Mouse (Mus musculus) heart, postnatal 36 days (tissue): ENCODE measurements at regions not wholly inside any gene's neighbourhood (a gene's known extent, or its start where the extent isn't known, plus 50 kb on each side); places are given as distances from the start of the nearest gene placed in this dataset.

Experiments used
- DNase-seq, 2 experiments: peaks; one replicate each; pipeline ENCODE4 v3.0.0; 2021 to 2022
- intact Hi-C: fragments of 180-260 bp; cut with DNase I; formaldehyde crosslinking; loops from one replicate; pipeline ENCODE4 v1.15.1; 2025

GRCm38 (mm10) chr3:148662888-148663477 lies 327.4 kb downstream of the Adgrl2 start:
- intact Hi-C loops = no loop called here
- DNase-seq = no peak

- intact Hi-C loops = no loop called here
- no peak for DNase-seq
These were observed 331.3 kb downstream of the Adgrl2 start for GRCm38 (mm10) chr3:148659024-148659423.

GRCm38 (mm10) chr3:148658368-148658767 lies 332.0 kb downstream of the Adgrl2 start:
- intact Hi-C loops = no loop called here
- DNase-seq = no peak

GRCm38 (mm10) chr3:148656187-148656586 lies 334.2 kb downstream of the Adgrl2 start:
- intact Hi-C loops = no loop called here

GRCm38 (mm10) chr3:148650241-148650640 lies 340.1 kb downstream of the Adgrl2 start:
- intact Hi-C loops = no loop called here
- DNase-seq = no peak

More at GRCm38 (mm10) chr3:148656187-148656586, 334.2 kb downstream of the Adgrl2 start:
- no peak for DNase-seq

GRCm38 (mm10) chr3:148644924-148645323 lies 345.4 kb downstream of the Adgrl2 start:
- intact Hi-C loops = no loop called here
- DNase-seq = no peak

GRCm38 (mm10) chr3:148641581-148641980 lies 348.8 kb downstream of the Adgrl2 start:
- intact Hi-C loops = no loop called here
- DNase-seq = no peak

GRCm38 (mm10) chr3:148640680-148641101 lies 349.7 kb downstream of the Adgrl2 start:
- intact Hi-C loops = no loop called here
- DNase-seq = peak; percentile 37 to 53

GRCm38 (mm10) chr3:148635101-148635500 lies 355.3 kb downstream of the Adgrl2 start:
- peak; percentile 18 to 28 for DNase-seq
- intact Hi-C loops = no loop called here

- intact Hi-C loops = no loop called here
- no peak for DNase-seq
These were observed 356.0 kb downstream of the Adgrl2 start for GRCm38 (mm10) chr3:148634352-148634751.

GRCm38 (mm10) chr3:148633291-148633690 lies 357.1 kb downstream of the Adgrl2 start:
- no peak for DNase-seq
- intact Hi-C loops = no loop called here

- DNase-seq = no peak
These were observed 357.9 kb downstream of the Adgrl2 start for GRCm38 (mm10) chr3:148632449-148632848.

GRCm38 (mm10) chr3:148631415-148632192 lies 358.8 kb downstream of the Adgrl2 start:
- intact Hi-C loops = no loop called here
- DNase-seq = no peak

More at GRCm38 (mm10) chr3:148632449-148632848, 357.9 kb downstream of the Adgrl2 start:
- intact Hi-C loops = no loop called here

GRCm38 (mm10) chr3:148630865-148631264 lies 359.5 kb downstream of the Adgrl2 start:
- no peak for DNase-seq

GRCm38 (mm10) chr3:148614971-148615671 lies 375.2 kb downstream of the Adgrl2 start:
- intact Hi-C loops = no loop called here
- no peak for DNase-seq

More at GRCm38 (mm10) chr3:148630865-148631264, 359.5 kb downstream of the Adgrl2 start:
- intact Hi-C loops = no loop called here

GRCm38 (mm10) chr3:148613443-148613842 lies 376.9 kb downstream of the Adgrl2 start:
- intact Hi-C loops = no loop called here
- DNase-seq = no peak

- peak; percentile 17 to 18 for DNase-seq
- intact Hi-C loops = no loop called here
These were observed 387.1 kb downstream of the Adgrl2 start for GRCm38 (mm10) chr3:148603276-148603675.

GRCm38 (mm10) chr3:148602730-148603255 lies 387.6 kb downstream of the Adgrl2 start:
- intact Hi-C loops = no loop called here
- peak; percentile 3 to 10 for DNase-seq

GRCm38 (mm10) chr3:148595561-148595960 lies 394.8 kb downstream of the Adgrl2 start:
- no peak for DNase-seq
- intact Hi-C loops = no loop called here

GRCm38 (mm10) chr3:148589556-148589955 lies 400.8 kb downstream of the Adgrl2 start:
- no peak for DNase-seq
- intact Hi-C loops = no loop called here

GRCm38 (mm10) chr3:148575735-148576134 lies 414.6 kb downstream of the Adgrl2 start:
- no peak for DNase-seq
- intact Hi-C loops = no loop called here
